Mouse (Mus musculus) CH12.LX (cell line): ENCODE results near the gene Rab3a. TPM values are rescaled to one million over a fixed set of nuclear protein-coding genes. Genes with fewer than 3 reads are reported as not detected.

Experiments
- DNase-seq: peaks from one replicate; pipeline ENCODE4 v3.0.0-alpha.2; 2013; ENCODE audit errors: extremely low read depth
- H3K27ac ChIP-seq: 2 replicates; pipeline ENCODE4 v1.5.1; 2012; ENCODE audit warnings: low read depth, mild to moderate bottlenecking, control low read depth, moderate library complexity; ENCODE audit not compliant: insufficient read depth
- H3K27me3 ChIP-seq: replicated peaks from 2 replicates; pipeline ENCODE3; 2012; ENCODE audit warnings: inconsistent platforms
- H3K36me3 ChIP-seq, 2 experiments: replicated peaks in 1 of 2; 2 replicates each; pipeline versions ENCODE3 to v1.6.1; 2012; ENCODE audit warnings: inconsistent platforms in 1 of 2, low read length in 1 of 2, mild to moderate bottlenecking in 1 of 2, mixed read lengths in 1 of 2, moderate library complexity in 1 of 2; ENCODE audit not compliant: control insufficient read depth in 1 of 2, insufficient read depth in 1 of 2
- H3K4me1 ChIP-seq, 2 experiments: 2 replicates each; pipeline ENCODE4 v1.6.1; 2012; ENCODE audit warnings: inconsistent platforms in 1 of 2, moderate library complexity in 1 of 2; ENCODE audit not compliant: insufficient read depth in 2 of 2, control insufficient read depth in 1 of 2
- H3K4me2 ChIP-seq: 2 replicates; pipeline ENCODE4 v1.6.1; 2012; ENCODE audit warnings: low read depth, mild to moderate bottlenecking, control low read depth; ENCODE audit not compliant: poor library complexity, insufficient read depth, severe bottlenecking
- H3K4me3 ChIP-seq, 3 experiments: fragments of 150-350 bp in 1 of 3; sonication (generic) in 1 of 3; replicated peaks in 1 of 3; 2 replicates each; pipeline versions ENCODE3 to v1.5.1; 2011 to 2012; ENCODE audit warnings: low read depth in 2 of 3, low read length in 2 of 3, mild to moderate bottlenecking in 2 of 3, moderate library complexity in 2 of 3, control low read depth in 1 of 3, improper control_type of control experiment in 1 of 3, inconsistent platforms in 1 of 3, mixed read lengths in 1 of 3; ENCODE audit not compliant: poor library complexity in 1 of 3
- H3K79me2 ChIP-seq: replicated peaks from 2 replicates; pipeline ENCODE4 v1.6.1; 2012; ENCODE audit warnings: mild to moderate bottlenecking, moderate library complexity; ENCODE audit not compliant: control insufficient read depth, poor library complexity, insufficient read depth, severe bottlenecking; ENCODE audit errors: extremely low read depth
- H3K9ac ChIP-seq: 2 replicates; pipeline ENCODE4 v1.6.1; 2012; ENCODE audit warnings: low read depth, mild to moderate bottlenecking, control low read depth, moderate library complexity; ENCODE audit not compliant: insufficient read depth
- H3K9me3 ChIP-seq: replicated peaks from 2 replicates; pipeline ENCODE3; 2012; ENCODE audit warnings: low read length, inconsistent platforms, mixed read lengths
- BHLHE40 ChIP-seq: IDR thresholded peaks from 2 replicates; pipeline ENCODE4 v1.6.1; 2011; ENCODE audit warnings: mild to moderate bottlenecking, low read depth, low read length, improper control_type of control experiment
- CHD2 ChIP-seq: IDR thresholded peaks from 2 replicates; pipeline ENCODE4 v1.6.1; 2011; ENCODE audit warnings: low read length, improper control_type of control experiment
- CTCF ChIP-seq, 2 experiments: IDR thresholded peaks in 1 of 2; conservative IDR thresholded peaks in 1 of 2; 2 replicates each; pipeline ENCODE4 v1.5.1; 2011 to 2012; ENCODE audit warnings: low read depth in 2 of 2, low read length in 2 of 2, improper control_type of control experiment in 1 of 2, inconsistent platforms in 1 of 2, mild to moderate bottlenecking in 1 of 2, moderate library complexity in 1 of 2
- E2F4 ChIP-seq: IDR thresholded peaks from 2 replicates; pipeline ENCODE4 v1.6.1; 2011; ENCODE audit warnings: low read depth, low read length, improper control_type of control experiment; ENCODE audit not compliant: insufficient replicate concordance
- ELF1 ChIP-seq: IDR thresholded peaks from 2 replicates; pipeline ENCODE4 v1.6.1; 2014; ENCODE audit warnings: low read depth, mild to moderate bottlenecking, inconsistent platforms, low read length, improper control_type of control experiment
- EP300 ChIP-seq: IDR thresholded peaks from 2 replicates; pipeline ENCODE4 v1.6.1; 2011; ENCODE audit warnings: low read length, improper control_type of control experiment
- ETS1 ChIP-seq: conservative IDR thresholded peaks from 2 replicates; pipeline ENCODE4 v1.6.1; 2012; ENCODE audit warnings: low read depth, mild to moderate bottlenecking, inconsistent platforms, low read length, improper control_type of control experiment, moderate library complexity
- HCFC1 ChIP-seq: IDR thresholded peaks from 2 replicates; pipeline ENCODE4 v1.6.1; 2012; ENCODE audit warnings: low read depth, mild to moderate bottlenecking, inconsistent platforms, low read length, improper control_type of control experiment
- JUN ChIP-seq: IDR thresholded peaks from 2 replicates; pipeline ENCODE4 v1.6.1; 2011; ENCODE audit warnings: low read depth, mild to moderate bottlenecking, low read length, improper control_type of control experiment, moderate library complexity; ENCODE audit not compliant: insufficient read depth
- JUND ChIP-seq: conservative IDR thresholded peaks from 2 replicates; pipeline ENCODE4 v1.6.1; 2011; ENCODE audit warnings: low read depth, low read length, improper control_type of control experiment
- KAT2A ChIP-seq: IDR thresholded peaks from 2 replicates; pipeline ENCODE4 v1.6.1; 2012; ENCODE audit warnings: low read length, improper control_type of control experiment, inconsistent platforms; ENCODE audit not compliant: insufficient replicate concordance
- MXI1 ChIP-seq: IDR thresholded peaks from 2 replicates; pipeline ENCODE4 v1.6.1; 2011; ENCODE audit warnings: mild to moderate bottlenecking, low read depth, low read length, improper control_type of control experiment
- MYC ChIP-seq: IDR thresholded peaks from 2 replicates; pipeline ENCODE4 v1.6.1; 2011; ENCODE audit warnings: low read depth, mild to moderate bottlenecking, improper control_type of control experiment, low read length
- NELFE ChIP-seq: IDR thresholded peaks from 2 replicates; pipeline ENCODE4 v1.6.1; 2011; ENCODE audit warnings: low read depth, low read length, improper control_type of control experiment
- NRF1 ChIP-seq: IDR thresholded peaks from 2 replicates; pipeline ENCODE4 v1.6.1; 2014; ENCODE audit warnings: low read depth, mild to moderate bottlenecking, inconsistent platforms, low read length, improper control_type of control experiment, moderate library complexity
- PAX5 ChIP-seq: IDR thresholded peaks from 2 replicates; pipeline ENCODE4 v1.6.1; 2012; ENCODE audit warnings: low read length, inconsistent platforms, mixed read lengths
- POLR2A ChIP-seq: IDR thresholded peaks from 2 replicates; pipeline ENCODE4 v1.6.1; 2011; ENCODE audit warnings: low read depth, mild to moderate bottlenecking, improper control_type of control experiment, low read length
- RCOR1 ChIP-seq: conservative IDR thresholded peaks from 2 replicates; pipeline ENCODE4 v1.6.1; 2012; ENCODE audit warnings: low read depth, mild to moderate bottlenecking, inconsistent platforms, low read length, improper control_type of control experiment
- SIN3A ChIP-seq: IDR thresholded peaks from 2 replicates; pipeline ENCODE4 v1.6.1; 2012; ENCODE audit warnings: low read length, improper control_type of control experiment, inconsistent platforms
- SMC3 ChIP-seq: IDR thresholded peaks from 2 replicates; pipeline ENCODE4 v1.6.1; 2011; ENCODE audit warnings: low read depth, low read length, improper control_type of control experiment
- TBP ChIP-seq: conservative IDR thresholded peaks from 2 replicates; pipeline ENCODE4 v1.6.1; 2011; ENCODE audit warnings: low read depth, low read length, improper control_type of control experiment
- UBTF ChIP-seq: IDR thresholded peaks from 2 replicates; pipeline ENCODE4 v1.6.1; 2012; ENCODE audit warnings: low read depth, mild to moderate bottlenecking, inconsistent platforms, low read length, improper control_type of control experiment, moderate library complexity
- USF2 ChIP-seq: conservative IDR thresholded peaks from 2 replicates; pipeline ENCODE4 v1.6.1; 2011; ENCODE audit warnings: low read depth, low read length, improper control_type of control experiment
- ZMIZ1 ChIP-seq: IDR thresholded peaks from 2 replicates; pipeline ENCODE4 v1.6.1; 2012; ENCODE audit warnings: low read depth, mild to moderate bottlenecking, inconsistent platforms, low read length, improper control_type of control experiment
- ZNF384 ChIP-seq: IDR thresholded peaks from 2 replicates; pipeline ENCODE4 v1.6.1; 2012; ENCODE audit warnings: low read depth, low read length, improper control_type of control experiment, inconsistent platforms
- dilution Hi-C: fragments of 300-500 bp; cut with MboI; formaldehyde crosslinking; loops from 2 replicates; pipeline ENCODE4 v1.14.3; 2020; ENCODE audit warnings: low sequenced_read_pairs; ENCODE audit not compliant: extremely low pct_unique_long_range_greater_than_20kb, extremely low pct_ligation_motif_present
- in situ Hi-C: fragments of 300-500 bp; cut with MboI; formaldehyde crosslinking; loops from 3 replicates; pipeline ENCODE4 v1.14.3; 2019; ENCODE audit warnings: low sequenced_read_pairs, low pct_ligation_motif_present, low pct_unique_long_range_greater_than_20kb, mixed read lengths
- polyA plus RNA-seq: library from polyadenylated mRNA; unstranded; fragments of >175 nt; gene quantifications from 2 replicates; pipeline ENCODE4 v1.2.1, GENCODE M21; 2012; ENCODE audit warnings: low read depth; ENCODE audit not compliant: insufficient read length
- total RNA-seq, 2 experiments: library from RNA; depleted of rRNA; stranded (reverse); fragments of 300-350 nt in 1 of 2; fragments of >200 nt in 1 of 2; gene quantifications; 2 replicates each; pipeline ENCODE4 v1.2.3; 2012 to 2014

Rab3a gene
- total and polyA plus RNA-seq, 3 experiments: 0.87 to 1.9 (median 0.99) TPM

- peaks cover 9 to 12% of the 10 kb centered on the region in 2 experiments for H3K4me1 ChIP-seq
- H3K36me3 ChIP-seq: peaks cover 74 to 82% of the 10 kb centered on the region in 2 experiments
Measured at GRCm38 (mm10) chr8:70787051-70787445, 32.6 kb downstream of the Rab3a start.

GRCm38 (mm10) chr8:70787941-70788667, 33.6 kb downstream of the Rab3a start:
- in situ Hi-C loops: no loop called here
- Histone ChIP-seq H3K4me3 (no peak overlapping the region), H3K4me2 (no peak overlapping the region), H3K9me3 (no peaks in the 10 kb centered on the region), H3K36me3 (peaks cover 68 to 77% of the 10 kb centered on the region in 2 experiments), H3K27me3 (peaks cover 2% of the 10 kb centered on the region)
- TF ChIP-seq ZNF384 (no peak), CTCF (conservative IDR thresholded peaks at IDR 0.05 in 1 of 2, IDR thresholded peaks at IDR 0.05 in 1 of 2; ENCODE audit: low read depth in 2 of 2, low read length in 2 of 2) (no peak), SIN3A (no peak), MYC (no peak), JUN (no peak), E2F4 (no peak), UBTF (no peak), JUND (no peak), ETS1 (no peak), NRF1 (no peak), PAX5 (no peak), KAT2A (no peak), ZMIZ1 (no peak), ELF1 (no peak), RCOR1 (no peak), CHD2 (no peak), SMC3 (no peak), MXI1 (no peak)
- TF ChIP-seq, all 38 proteins: peak for 0
- no peak overlapping the region for H3K27ac ChIP-seq
- H3K4me1 ChIP-seq: peaks cover 15 to 19% of the 10 kb centered on the region in 2 experiments
- dilution Hi-C loops: no loop called here
- no peak for DNase-seq
- no peak overlapping the region for H3K9ac ChIP-seq
- peaks cover 4% of the 10 kb centered on the region; the same call in 1 of the 2 replicates for H3K79me2 ChIP-seq

More at GRCm38 (mm10) chr8:70787051-70787445, 32.6 kb downstream of the Rab3a start:
- no peak overlapping the region for H3K4me2 ChIP-seq
- in situ Hi-C loops (no loop called here), dilution Hi-C loops (no loop called here)
- TF ChIP-seq RCOR1 (no peak), ETS1 (no peak), USF2 (no peak), CHD2 (no peak), EP300 (no peak), JUN (no peak), POLR2A (no peak), BHLHE40 (no peak), JUND (no peak), ELF1 (no peak), TBP (no peak), HCFC1 (no peak), NELFE (no peak), NRF1 (no peak)
- H3K27ac ChIP-seq: no peak overlapping the region
- H3K4me3 ChIP-seq: no peak overlapping the region
- H3K27me3 ChIP-seq: no peaks in the 10 kb centered on the region
- no peak overlapping the region for H3K9ac ChIP-seq
- peaks cover 4% of the 10 kb centered on the region; the same call in 1 of the 2 replicates for H3K79me2 ChIP-seq
- no peaks in the 10 kb centered on the region for H3K9me3 ChIP-seq
- no peak for DNase-seq
